21 mouse cellular contexts compared by ENCODE assay signal in genomic region chr12:21472951-21473710, GRCm38 (mm10). TPM values are rescaled to one million over a fixed set of nuclear protein-coding genes. Genes with fewer than 3 reads are reported as not detected.
DNase-seq lines count a peak whose midpoint lies in the region; ATAC-seq and TF ChIP-seq lines count a peak whose summit lies in the region.
"Had no signal": no experiment of that assay in that cellular context is flagged by ENCODE, and none has a peak within 500 bp of the region (broad histone marks: within the 10 kb centered on the region; RNA-seq: fewer than 3 reads in every experiment).

No protein-coding gene starts in this region.

- DNase-seq in heart, adult 9 months (ENCODE audit: low spot score in 2 of 2): no peak
- DNase-seq in lung, postnatal 14 days: no peak
- DNase-seq in cerebellum, adult 9-10 months: peak; percentile 71
- DNase-seq in cerebellum, postnatal 36 days: peak; percentile 24 to 43
- no peak for DNase-seq in midbrain, postnatal 0 days (ENCODE audit: low spot score)
- no peak for DNase-seq in right cerebral cortex, adult 18-20 months
- DNase-seq: layer of hippocampus, postnatal 36 days; lung, adult 2 months had no signal

- WGBS in heart, embryonic 15.5 days: 87% methylated on average over 6 of the region's 6 CpGs
- WGBS in lung, embryonic 16.5 days: 87% methylated on average over 6 of the region's 6 CpGs
- WGBS in midbrain, postnatal 0 days: 85% methylated on average over 6 of the region's 6 CpGs

- H3K9me3 ChIP-seq in heart, embryonic 15.5 days (replicated peaks): no peaks in the 10 kb centered on the region
- H3K9me3 ChIP-seq in lung, embryonic 16.5 days (ENCODE audit: control insufficient read depth, low read length): no peaks in the 10 kb centered on the region
- no peaks in the 10 kb centered on the region for H3K9me3 ChIP-seq in midbrain, postnatal 0 days (ENCODE audit: low read length)
- H3K9me3 ChIP-seq: embryonic facial prominence, embryonic 13.5 days; forebrain, embryonic 15.5 days; limb, embryonic 15.5 days; midbrain, embryonic 12.5 days; stomach, embryonic 15.5 days had no signal

- H3K4me1 ChIP-seq in heart, embryonic 15.5 days (replicated peaks): peaks cover 4% of the 10 kb centered on the region; the same call in 1 of the 2 replicates
- H3K4me1 ChIP-seq in lung, embryonic 16.5 days (replicated peaks; ENCODE audit: control insufficient read depth, insufficient read depth, low read length): no peaks in the 10 kb centered on the region
- H3K4me1 ChIP-seq in midbrain, postnatal 0 days (ENCODE audit: insufficient read depth, low read length): no peaks in the 10 kb centered on the region
- H3K4me1 ChIP-seq: embryonic facial prominence, embryonic 13.5 days; forebrain, embryonic 10.5 days; forebrain, embryonic 15.5 days; limb, embryonic 15.5 days; midbrain, embryonic 12.5 days; stomach, embryonic 15.5 days had no signal

- H3K4me3 ChIP-seq in heart, embryonic 15.5 days: no peak overlapping the region
- H3K4me3 ChIP-seq in lung, embryonic 16.5 days (ENCODE audit: low read length): no peak overlapping the region
- H3K4me3 ChIP-seq in midbrain, postnatal 0 days (ENCODE audit: low read depth, low read length): no peak overlapping the region
- H3K4me3 ChIP-seq: embryonic facial prominence, embryonic 13.5 days; forebrain, embryonic 10.5 days; forebrain, embryonic 15.5 days; heart, adult 2 months; limb, embryonic 15.5 days; megakaryocyte, embryonic 14.5 days; midbrain, embryonic 12.5 days; stomach, embryonic 15.5 days had no signal

- no peak overlapping the region for H3K9ac ChIP-seq in heart, embryonic 15.5 days
- H3K9ac ChIP-seq in lung, embryonic 16.5 days (ENCODE audit: low read length): no peak overlapping the region
- H3K9ac ChIP-seq in midbrain, postnatal 0 days (replicated peaks; ENCODE audit: low read length, poor library complexity, severe bottlenecking): no peak overlapping the region
- H3K9ac ChIP-seq: embryonic facial prominence, embryonic 13.5 days; forebrain, embryonic 15.5 days; limb, embryonic 15.5 days; liver, embryonic 14.5 days; midbrain, embryonic 12.5 days; stomach, embryonic 15.5 days had no signal

- no peaks in the 10 kb centered on the region for H3K27me3 ChIP-seq in heart, embryonic 15.5 days
- H3K27me3 ChIP-seq in lung, embryonic 16.5 days (ENCODE audit: control insufficient read depth, insufficient read depth, low read depth, low read length): no peaks in the 10 kb centered on the region
- no peaks in the 10 kb centered on the region for H3K27me3 ChIP-seq in midbrain, postnatal 0 days (ENCODE audit: insufficient read depth, low read length)
- H3K27me3 ChIP-seq: embryonic facial prominence, embryonic 13.5 days; forebrain, embryonic 15.5 days; limb, embryonic 15.5 days; megakaryocyte, embryonic 14.5 days; midbrain, embryonic 12.5 days; stomach, embryonic 15.5 days had no signal

- no peak overlapping the region for H3K27ac ChIP-seq in heart, embryonic 15.5 days
- no peak overlapping the region for H3K27ac ChIP-seq in lung, embryonic 16.5 days (ENCODE audit: low read length)
- no peak overlapping the region for H3K27ac ChIP-seq in midbrain, postnatal 0 days (ENCODE audit: low read depth, low read length)
- H3K27ac ChIP-seq: embryonic facial prominence, embryonic 13.5 days; forebrain, embryonic 10.5 days; forebrain, embryonic 15.5 days; heart, adult 2 months; kidney, postnatal 0 days; limb, embryonic 15.5 days; liver, embryonic 14.5 days; midbrain, embryonic 12.5 days; stomach, embryonic 15.5 days had no signal

- no peak overlapping the region for H3K4me2 ChIP-seq in heart, embryonic 15.5 days
- no peak overlapping the region for H3K4me2 ChIP-seq in lung, embryonic 16.5 days (ENCODE audit: low read depth, low read length)
- no peak overlapping the region for H3K4me2 ChIP-seq in midbrain, postnatal 0 days (ENCODE audit: low read depth, low read length, poor library complexity, severe bottlenecking)
- H3K4me2 ChIP-seq: embryonic facial prominence, embryonic 13.5 days; forebrain, embryonic 15.5 days; limb, embryonic 15.5 days; midbrain, embryonic 12.5 days; stomach, embryonic 15.5 days had no signal

- no peak for TF ChIP-seq CTCF in midbrain, postnatal 0 days (IDR thresholded peaks at IDR 0.05)

- 0 out of 2 replicates have a peak, but pooled peaks have one; percentile 16 for ATAC-seq in heart, embryonic 15.5 days (replicated peaks; ENCODE audit: insufficient number of reproducible peaks, insufficient read depth, low FRiP score, low read depth)
- ATAC-seq in lung, embryonic 16.5 days (ENCODE audit: low read depth): peak; percentile 12; the same call in 1 of the 2 replicates
- no peak for ATAC-seq in midbrain, postnatal 0 days (ENCODE audit: low FRiP score)
- ATAC-seq: forebrain, embryonic 15.5 days; intestine, embryonic 16.5 days had no signal

- H3K36me3 ChIP-seq in heart, embryonic 15.5 days: no peaks in the 10 kb centered on the region
- no peaks in the 10 kb centered on the region for H3K36me3 ChIP-seq in lung, embryonic 16.5 days (ENCODE audit: control insufficient read depth, insufficient read depth, low read length)
- H3K36me3 ChIP-seq in midbrain, postnatal 0 days (ENCODE audit: insufficient read depth, low read length): no peaks in the 10 kb centered on the region
- H3K36me3 ChIP-seq: embryonic facial prominence, embryonic 13.5 days; forebrain, embryonic 10.5 days; forebrain, embryonic 15.5 days; limb, embryonic 15.5 days; midbrain, embryonic 12.5 days; stomach, embryonic 15.5 days had no signal

RNA-seq across cellular contexts. Expression of gene Ywhaq, which starts 55.7 kb away (rescaled TPM):
- polyA plus RNA-seq in heart, embryonic 15.5 days (2015; fragmentation: Nextera tagmentation; extraction: Ambion mirVana): 365 and 366 TPM in 2 replicates
- polyA plus RNA-seq in lung, embryonic 16.5 days (2015; fragmentation: Nextera tagmentation; extraction: Ambion mirVana): 619 and 660 TPM in 2 replicates
- total RNA-seq in midbrain, postnatal 0 days (2014; rRNA removed): 675 and 762 TPM in 2 replicates
- 1,218 and 1,259 TPM in 2 replicates for polyA plus RNA-seq in midbrain, postnatal 0 days (2015; fragmentation: Nextera tagmentation; extraction: Ambion mirVana)

Comparison
In these comparisons a context has a peak if more than half of its experiments do, and no peak if none do; other contexts are left out.
1. DNase-seq: peak in cerebellum, adult 9-10 months (single experiment) and cerebellum, postnatal 36 days (2 of 2); none in heart, adult 9 months (0 of 2), lung, postnatal 14 days (single experiment), midbrain, postnatal 0 days (single experiment) and right cerebral cortex, adult 18-20 months (single experiment).